Mouse (Mus musculus) kidney, postnatal 14 days (tissue): ENCODE results near the gene Srd5a2.
A peak's percentile ranks its signal among the peaks of the same experiment; 100 is the strongest.
"Not testable (repeated sequence)": the region's sequence is repeated elsewhere in the genome, so short reads cannot be mapped to it uniquely, and the experiment has no call there.

Experiments used
- DNase-seq: peaks from one replicate; pipeline ENCODE4 v3.0.0; 2022; ENCODE audit warnings: mixed read lengths

The Srd5a2 gene

DNA sequence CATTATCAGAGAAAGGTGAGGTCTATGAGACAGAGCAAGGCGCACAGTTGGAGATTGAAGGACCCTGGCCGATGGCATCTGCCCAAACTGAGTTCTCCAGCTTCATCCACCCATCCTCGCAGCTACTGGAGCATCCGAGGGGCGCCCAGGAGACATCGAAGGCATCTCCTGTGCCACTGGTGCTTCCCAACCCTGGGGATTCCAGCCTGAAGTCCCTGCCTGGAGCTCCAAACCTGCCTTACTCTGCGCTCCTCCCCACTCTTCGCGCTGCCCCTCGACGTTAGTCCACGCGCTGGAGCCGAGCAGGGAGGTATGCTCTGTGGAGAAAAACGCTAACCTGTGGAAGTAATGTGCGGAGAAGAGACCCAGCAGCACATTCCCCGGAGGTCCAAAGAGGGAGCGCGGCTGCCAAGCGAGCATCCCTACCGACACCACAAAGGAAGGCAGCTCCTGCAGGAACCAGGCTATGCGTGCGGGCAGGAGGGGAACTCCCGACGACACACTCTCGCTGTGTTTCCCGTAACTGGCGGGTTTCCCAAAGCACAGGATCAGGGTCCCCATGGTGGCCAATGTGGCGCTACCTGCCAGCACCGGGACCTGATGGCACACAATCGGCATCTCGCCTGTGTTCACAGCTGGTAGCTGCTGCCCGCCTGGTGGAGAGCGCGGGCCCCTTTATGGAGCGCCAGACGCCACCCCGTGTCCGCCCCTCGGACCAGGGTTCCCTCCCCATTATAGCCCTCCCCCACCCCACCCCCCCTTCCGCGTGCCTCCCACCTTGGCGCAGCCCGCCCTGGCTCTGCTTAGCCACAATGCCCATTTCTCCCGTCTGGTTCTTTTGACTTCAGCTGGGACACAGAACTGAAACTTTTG lies at the start of gene Srd5a2:
Srd5a2 (minus strand) TSS at position 707 of the 873 bp plus-strand sequence.
- no peak for DNase-seq

GRCm38 (mm10) chr17:74088886-74089678 lies 41.4 kb upstream of the Srd5a2 start:
- DNase-seq = peak; percentile 78

DNA sequence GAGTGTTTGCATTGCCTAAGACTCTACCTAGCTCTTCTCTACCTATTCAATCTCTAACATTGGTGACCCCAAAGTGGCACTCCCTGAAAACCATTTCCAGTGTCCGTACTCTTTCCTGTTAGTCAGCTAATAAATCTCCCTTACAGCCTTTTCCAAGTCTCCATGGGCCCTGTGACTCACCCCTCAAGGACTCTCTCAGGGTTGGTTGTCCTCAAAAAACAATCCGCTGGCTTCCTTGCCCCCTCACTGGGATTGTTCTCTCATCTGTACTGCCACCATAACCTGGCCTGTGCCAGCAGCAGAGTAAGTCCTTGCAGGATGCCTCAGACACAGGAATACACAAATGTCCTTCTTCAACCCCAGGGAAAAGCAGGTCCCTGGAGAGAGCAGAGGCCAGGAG lies 40.3 kb upstream of the Srd5a2 start:
- DNase-seq = no peak

DNA sequence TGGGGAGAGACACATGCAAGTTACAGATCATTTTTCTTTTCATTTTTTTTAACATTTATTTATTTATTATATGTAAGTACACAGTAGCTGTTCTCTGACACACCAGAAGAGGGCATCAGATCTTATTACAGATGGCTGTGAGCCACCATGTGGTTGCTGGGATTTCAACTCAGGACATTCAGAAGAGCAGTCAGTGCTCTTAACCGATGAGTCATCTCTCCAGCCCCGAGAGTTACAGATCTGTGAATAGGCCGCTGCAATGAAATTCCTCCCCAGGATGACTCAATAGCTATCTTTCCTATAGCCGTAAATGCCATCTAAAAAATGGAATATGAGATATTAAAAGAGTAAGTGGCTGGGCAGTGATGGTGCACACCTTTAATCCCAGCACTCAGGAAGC lies 35.7 kb upstream of the Srd5a2 start:
- no peak for DNase-seq

GRCm38 (mm10) chr17:74080076-74080615 lies 32.4 kb upstream of the Srd5a2 start:
- peak; percentile 28 for DNase-seq

GRCm38 (mm10) chr17:74078776-74079495 lies 31.2 kb upstream of the Srd5a2 start:
- peak; percentile 56 for DNase-seq

- not testable (repeated sequence) for DNase-seq
These were observed 25.4 kb upstream of the Srd5a2 start for GRCm38 (mm10) chr17:74073067-74073466.

GRCm38 (mm10) chr17:74062763-74063162 lies 15.0 kb upstream of the Srd5a2 start:
- DNase-seq = not testable (repeated sequence)

- DNase-seq = no peak
These were observed 607 bp upstream of the Srd5a2 start for GRCm38 (mm10) chr17:74048229-74048816.

- peak; percentile 36 for DNase-seq
These were observed 4.0 kb downstream of the Srd5a2 start for GRCm38 (mm10) chr17:74043754-74044153.

DNA sequence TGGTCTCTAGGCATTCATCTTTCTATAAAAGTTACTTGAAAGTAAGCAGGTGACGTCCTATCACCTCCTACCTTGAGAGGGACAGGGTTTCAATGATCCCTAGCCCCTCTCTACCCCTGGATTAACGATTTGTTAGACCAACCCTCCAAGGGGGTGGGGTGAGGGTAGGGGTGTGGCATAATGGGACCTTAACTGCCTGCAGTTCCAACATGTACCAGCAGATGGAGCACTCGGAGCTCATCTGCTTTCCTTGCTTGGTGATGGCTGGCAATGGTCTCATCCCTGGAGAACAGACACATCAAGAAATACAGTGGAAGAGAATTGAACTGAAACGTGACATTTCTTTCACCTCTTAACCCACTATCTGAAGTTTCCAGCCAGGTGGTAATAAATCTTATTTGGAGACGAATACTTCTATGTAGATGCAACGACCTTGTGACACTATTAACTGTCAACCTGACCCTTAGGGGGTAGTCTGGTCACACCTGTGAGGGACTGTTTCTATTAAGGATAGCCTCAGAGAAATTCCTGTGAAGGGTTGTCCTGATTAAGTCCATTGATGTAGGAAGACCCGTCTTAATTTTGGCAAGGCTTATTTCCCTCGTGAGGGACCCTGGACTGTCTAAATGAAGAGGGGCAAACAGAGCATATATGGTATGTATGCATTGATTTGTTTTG lies 27.1 kb downstream of the Srd5a2 start:
- DNase-seq = peak; percentile 86

- no peak for DNase-seq
These were observed 29.4 kb downstream of the Srd5a2 start for GRCm38 (mm10) chr17:74018281-74018680.

GRCm38 (mm10) chr17:74017649-74018048 lies 30.1 kb downstream of the Srd5a2 start:
- no peak for DNase-seq

DNA sequence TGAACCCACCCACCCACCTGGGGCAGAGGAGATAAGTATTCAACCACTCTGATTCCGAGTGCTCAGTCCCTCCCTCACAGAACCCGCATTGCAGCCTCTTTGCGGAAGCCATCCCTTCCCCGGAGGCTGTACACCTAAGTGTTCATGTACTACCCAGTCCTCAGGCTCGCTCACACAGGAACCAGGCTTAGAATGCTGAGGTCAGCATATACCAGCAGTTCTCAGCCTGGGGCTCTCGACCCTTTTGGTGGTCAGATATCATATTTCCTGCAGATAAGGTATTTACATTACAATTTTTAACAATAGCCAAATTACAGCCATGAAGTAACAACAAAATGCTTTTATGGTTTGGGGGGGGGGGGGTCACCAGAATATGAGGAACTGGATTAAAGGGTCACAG lies 32.6 kb downstream of the Srd5a2 start:
- DNase-seq = no peak

GRCm38 (mm10) chr17:74008680-74009079 lies 39.0 kb downstream of the Srd5a2 start:
- DNase-seq = no peak

GRCm38 (mm10) chr17:74007001-74007400 lies 40.7 kb downstream of the Srd5a2 start:
- DNase-seq = no peak

DNA sequence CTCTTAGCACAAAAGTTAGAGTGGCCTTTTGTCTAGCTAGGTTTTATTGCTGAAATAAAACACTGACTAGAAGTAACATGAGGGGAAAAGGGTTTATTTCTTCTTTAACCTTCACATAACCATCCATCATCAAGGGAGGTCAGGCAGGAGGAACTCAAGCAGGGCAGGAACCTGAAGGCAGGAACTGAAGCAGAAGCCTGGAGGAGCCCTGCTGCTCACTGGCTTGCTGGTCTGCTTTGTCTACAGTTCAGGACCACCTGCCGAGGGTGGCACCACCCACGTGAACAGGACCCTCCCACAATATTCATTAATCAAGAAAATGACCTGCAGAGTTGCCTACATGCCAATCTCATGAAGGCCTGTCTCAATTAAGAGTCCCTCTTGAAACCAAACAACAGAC lies 45.3 kb downstream of the Srd5a2 start:
- DNase-seq = no peak

DNA sequence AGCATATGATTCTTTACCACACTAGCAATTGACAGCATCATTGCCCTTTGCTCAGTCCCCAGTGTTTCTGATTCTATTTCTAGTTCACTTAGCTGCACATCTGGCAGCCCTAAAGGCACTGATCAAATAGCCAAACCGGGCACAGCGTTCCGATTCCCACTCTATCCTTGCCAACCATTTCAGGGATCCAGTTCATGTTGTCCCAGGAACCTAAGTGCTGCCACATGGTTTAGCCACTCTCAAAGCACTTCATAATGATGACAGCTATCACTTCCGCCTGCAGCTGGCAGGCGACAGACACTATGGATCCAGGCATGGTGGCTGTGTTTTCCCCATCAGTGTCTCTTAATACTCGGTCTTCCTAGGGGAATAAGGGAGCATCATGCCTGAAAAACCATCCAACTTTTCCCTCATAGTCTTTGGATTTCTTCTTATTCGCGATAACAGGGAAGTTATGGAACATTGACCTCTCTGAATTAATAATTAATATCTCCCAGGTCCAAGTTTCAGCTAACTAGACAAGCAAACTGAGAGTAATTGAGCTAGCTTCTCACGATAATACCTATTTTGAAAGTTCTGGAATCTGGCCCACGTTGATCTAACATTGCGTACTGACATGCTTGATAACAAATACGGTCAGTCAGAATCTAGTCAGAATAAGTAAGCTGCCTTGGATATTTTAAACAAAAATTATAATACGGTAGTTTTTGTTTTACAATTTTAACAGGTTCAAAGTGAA lies 51.6 kb downstream of the Srd5a2 start:
- no peak for DNase-seq

DNA sequence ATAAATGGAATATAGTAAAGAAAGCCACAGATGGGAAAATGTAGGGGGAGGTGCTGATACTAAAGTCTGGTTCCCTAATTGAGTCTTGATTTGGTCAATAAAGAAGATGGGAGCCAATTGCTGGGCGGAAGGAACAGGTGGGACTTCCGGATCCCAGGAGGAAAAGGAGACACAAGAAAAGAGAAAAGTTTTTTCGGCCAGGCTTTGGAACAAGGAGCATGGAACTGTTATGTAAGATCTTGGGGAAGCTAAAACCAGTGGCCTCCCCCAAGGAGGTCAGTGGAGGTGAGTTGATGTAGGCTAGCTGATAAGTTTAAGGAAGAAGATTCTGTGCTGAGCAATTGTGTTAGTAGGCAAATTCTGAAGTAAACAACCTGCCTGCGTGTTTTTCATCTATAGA lies 56.5 kb downstream of the Srd5a2 start:
- DNase-seq = no peak

GRCm38 (mm10) chr17:73986571-73986970 lies 61.1 kb downstream of the Srd5a2 start:
- no peak for DNase-seq

- peak; percentile 63 for DNase-seq
These were observed 61.8 kb downstream of the Srd5a2 start for GRCm38 (mm10) chr17:73985936-73986335.
